Mouse (Mus musculus) thymus, adult 2 months (tissue): ENCODE data around the gene Agbl4. TPM values are rescaled to one million over a fixed set of nuclear protein-coding genes. Genes with fewer than 3 reads are reported as not detected.

Experiments
- DNase-seq: peaks from one replicate; pipeline ENCODE4 v3.0.0; 2021
- H3K27ac ChIP-seq: fragments of 200-500 bp; 2 replicates; pipeline ENCODE4 v1.5.1; 2012; ENCODE audit warnings: low read length, control low read depth; ENCODE audit not compliant: control insufficient read depth, insufficient read depth
- H3K27me3 ChIP-seq: fragments of 200-500 bp; 2 replicates; pipeline ENCODE4 v1.6.1; 2012; ENCODE audit warnings: mild to moderate bottlenecking, low read length, moderate library complexity, mixed read lengths; ENCODE audit not compliant: control insufficient read depth, insufficient read depth
- H3K36me3 ChIP-seq: fragments of 200-500 bp; 2 replicates; pipeline ENCODE4 v1.6.1; 2012; ENCODE audit warnings: mild to moderate bottlenecking, low read length, moderate library complexity; ENCODE audit not compliant: control insufficient read depth, insufficient read depth
- H3K4me1 ChIP-seq: fragments of 200-500 bp; replicated peaks from 2 replicates; pipeline ENCODE4 v1.6.1; 2012; ENCODE audit warnings: low read length; ENCODE audit not compliant: control insufficient read depth, insufficient read depth
- H3K4me3 ChIP-seq: fragments of 200-500 bp; 2 replicates; pipeline ENCODE4 v1.5.1; 2012; ENCODE audit warnings: mild to moderate bottlenecking, low read length, control low read depth, moderate library complexity; ENCODE audit not compliant: control insufficient read depth, insufficient read depth
- CTCF ChIP-seq: fragments of 200-500 bp; IDR thresholded peaks from 2 replicates; pipeline ENCODE4 v1.5.1; 2012; ENCODE audit warnings: mild to moderate bottlenecking, control low read depth, low read length, moderate library complexity, borderline replicate concordance; ENCODE audit not compliant: control insufficient read depth, poor library complexity, insufficient read depth; ENCODE audit errors: extremely low read depth
- POLR2A ChIP-seq: fragments of 200-500 bp; IDR thresholded peaks from 2 replicates; pipeline ENCODE4 v1.6.1; 2012; ENCODE audit warnings: mild to moderate bottlenecking, low read length, control low read depth, moderate library complexity; ENCODE audit not compliant: control insufficient read depth, poor library complexity, insufficient read depth; ENCODE audit errors: extremely low read depth
- WGBS: fragments of 180-500 bp; shearing (Covaris S2); methylation state at CpG from one replicate; pipeline ENCODE4 v1.1.7; 2018; 5-methylcytosine and 5-hydroxymethylcytosine counted together
- polyA plus RNA-seq: library from polyadenylated mRNA; depleted of rRNA; stranded (reverse); fragments of >200 nt; gene quantifications from 2 replicates; pipeline ENCODE4 v1.2.3, GENCODE M21; 2012

Gene Agbl4
- polyA plus RNA-seq, 1 experiment = 0.07 TPM

DNA sequence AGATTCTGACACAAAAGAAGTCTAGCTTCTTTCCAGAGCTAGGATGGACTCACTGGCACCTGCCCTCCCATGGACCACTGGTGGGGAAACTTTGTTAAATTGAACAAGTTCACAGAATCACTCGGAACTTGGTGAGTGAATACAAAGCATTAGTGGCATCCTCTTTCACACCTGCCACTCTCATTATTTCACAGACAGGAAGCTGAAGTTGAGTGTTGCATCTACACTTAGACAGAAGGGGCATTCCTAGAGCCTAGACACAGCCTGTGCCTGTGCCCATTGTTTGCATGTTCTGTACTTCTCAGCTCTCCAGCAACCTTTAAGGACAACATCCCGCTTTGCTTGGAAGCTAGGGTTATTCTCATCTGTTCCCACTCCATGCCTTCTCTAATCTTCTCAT lies 1107.5 kb downstream of the Agbl4 start:
- no peak for TF ChIP-seq POLR2A
- TF ChIP-seq CTCF = no peak
- Histone ChIP-seq H3K4me3 (no peak overlapping the region), H3K4me1 (no peaks in the 10 kb centered on the region), H3K36me3 (no peaks in the 10 kb centered on the region), H3K27me3 (no peaks in the 10 kb centered on the region), H3K27ac (no peak overlapping the region)
- DNase-seq = no peak
- WGBS = 92% methylated on average over 2 of the region's 2 CpGs

DNA sequence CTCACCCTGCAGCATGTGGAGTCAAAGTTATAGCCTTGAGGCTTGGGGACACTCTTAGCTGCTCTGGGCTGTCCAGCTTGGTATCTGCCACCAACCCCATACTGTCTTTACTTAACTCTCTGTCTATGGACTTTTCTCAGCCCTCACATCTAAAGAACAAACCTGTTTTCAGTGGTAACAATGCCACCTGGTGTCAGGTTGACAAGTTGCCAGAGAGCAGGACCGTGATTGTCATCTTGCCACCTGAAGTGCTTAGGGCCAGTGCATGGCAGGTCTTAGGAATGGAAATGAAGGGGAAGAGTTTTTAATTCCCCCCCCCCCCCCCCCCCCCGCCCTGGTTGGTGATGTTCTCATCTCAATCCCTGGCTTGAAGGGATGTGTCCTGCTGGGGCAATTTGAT lies 1112.7 kb downstream of the Agbl4 start:
- no peaks in the 10 kb centered on the region for H3K4me1 ChIP-seq
- DNase-seq = no peak
- H3K27ac ChIP-seq = no peak overlapping the region
- H3K36me3 ChIP-seq = no peaks in the 10 kb centered on the region
- no peak overlapping the region for H3K4me3 ChIP-seq
- TF ChIP-seq POLR2A (no peak), CTCF (no peak)
- WGBS = 33% methylated on average over 2 of the region's 2 CpGs
- no peaks in the 10 kb centered on the region for H3K27me3 ChIP-seq

DNA sequence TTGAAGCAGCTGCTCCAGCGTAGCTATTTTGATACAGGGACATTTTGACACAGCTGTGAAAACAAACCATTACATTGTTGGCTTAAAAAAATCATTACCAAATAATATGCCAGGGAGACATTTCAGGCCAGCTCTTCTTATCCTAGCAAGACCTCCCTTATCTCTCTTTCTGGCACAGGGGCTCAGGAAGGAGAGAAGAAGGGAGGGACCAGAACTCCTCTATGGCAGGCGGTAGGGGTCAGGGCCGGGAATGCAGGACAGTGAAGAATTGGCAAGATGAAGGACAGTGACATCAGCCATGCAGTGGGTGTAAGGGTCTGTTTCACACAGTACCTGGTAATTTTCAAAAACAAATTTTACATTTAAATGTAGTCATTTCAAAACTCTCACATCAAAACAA lies 1116.5 kb downstream of the Agbl4 start:
- no peaks in the 10 kb centered on the region for H3K27me3 ChIP-seq
- DNase-seq = no peak
- TF ChIP-seq POLR2A = no peak
- no peak for TF ChIP-seq CTCF
- WGBS = 82% methylated on average over 3 of the region's 3 CpGs
- no peaks in the 10 kb centered on the region for H3K36me3 ChIP-seq
- no peaks in the 10 kb centered on the region for H3K4me1 ChIP-seq
- H3K4me3 ChIP-seq = no peak overlapping the region
- no peak overlapping the region for H3K27ac ChIP-seq

DNA sequence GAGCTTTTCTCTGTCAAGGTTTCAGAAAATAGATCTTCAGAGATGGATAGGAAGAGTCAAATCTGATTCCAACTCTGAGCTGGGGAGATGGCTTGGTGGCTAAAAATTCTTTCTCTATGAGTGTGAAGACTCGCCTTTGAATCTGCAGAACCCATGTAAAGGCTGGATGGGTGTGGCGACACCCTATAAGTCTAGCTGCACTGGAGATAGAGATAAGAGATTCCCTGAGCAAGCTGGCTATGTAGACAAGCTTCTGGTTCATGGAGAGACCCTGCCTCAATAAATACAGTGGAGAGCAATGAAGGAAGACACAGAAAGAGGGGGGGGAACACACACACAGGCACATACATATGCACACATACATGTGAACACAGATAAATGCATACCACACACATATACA lies 1118.7 kb downstream of the Agbl4 start:
- no peak overlapping the region for H3K27ac ChIP-seq
- no peak for TF ChIP-seq POLR2A
- H3K27me3 ChIP-seq = no peaks in the 10 kb centered on the region
- DNase-seq = no peak
- no peaks in the 10 kb centered on the region for H3K4me1 ChIP-seq
- no peak overlapping the region for H3K4me3 ChIP-seq
- 99% methylated on average over 2 of the region's 2 CpGs for WGBS
- H3K36me3 ChIP-seq = no peaks in the 10 kb centered on the region

DNA sequence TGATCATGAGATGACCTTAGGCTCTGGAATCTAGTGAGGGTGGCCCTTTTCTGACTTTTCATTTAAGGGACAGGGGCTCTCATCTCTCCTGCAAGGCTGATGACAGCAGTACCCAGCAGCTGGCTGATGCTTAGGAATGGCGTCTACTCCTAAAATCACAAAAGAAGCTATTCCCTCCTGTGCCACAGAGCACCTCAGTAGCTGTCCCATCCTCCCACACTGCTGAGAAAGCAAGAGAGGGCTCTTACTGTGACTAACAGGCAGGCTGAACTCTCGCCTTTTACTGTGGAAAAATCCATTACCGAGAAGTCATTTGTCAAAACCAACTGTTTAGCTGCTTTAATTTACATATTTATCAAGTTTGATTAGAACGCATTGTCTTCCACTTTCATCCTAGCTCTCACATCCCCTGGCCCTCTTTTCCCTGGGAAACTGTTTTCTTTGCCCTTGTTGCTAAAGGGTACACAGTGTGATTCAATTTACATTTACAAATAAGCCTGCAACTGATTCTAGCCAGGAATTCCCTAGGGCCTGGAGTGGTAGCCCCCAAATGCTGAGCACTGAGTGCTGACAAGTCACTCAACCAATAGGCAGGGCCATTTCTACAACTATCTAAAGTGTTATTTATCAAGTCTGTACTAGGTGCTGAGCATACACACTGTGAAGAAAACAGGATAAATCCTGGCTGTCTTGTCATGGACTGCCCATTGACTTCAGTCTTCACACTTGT lies 1119.8 kb downstream of the Agbl4 start:
- DNase-seq = no peak
- 88% methylated on average over 4 of the region's 4 CpGs for WGBS

DNA sequence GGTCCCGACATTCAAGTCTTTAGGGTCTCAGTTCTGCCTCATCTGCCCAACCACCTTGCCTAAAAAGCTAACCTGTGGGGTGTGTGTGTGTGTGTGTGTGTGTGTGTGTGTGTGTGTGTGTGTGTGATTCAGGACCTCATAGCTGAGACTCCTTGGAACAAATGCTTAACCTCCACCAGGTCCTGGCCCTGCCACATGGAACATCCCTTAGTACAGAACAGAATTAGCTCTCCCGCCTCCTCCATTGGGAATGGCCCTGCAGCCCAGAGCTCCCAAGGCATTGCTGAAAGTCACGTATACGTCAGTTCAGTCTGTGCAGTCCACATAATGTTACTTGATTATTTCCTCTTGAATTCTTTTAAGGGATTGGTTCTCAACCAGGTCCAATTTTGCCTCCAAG lies 1120.7 kb downstream of the Agbl4 start:
- Histone ChIP-seq H3K27ac (no peak overlapping the region), H3K4me1 (no peaks in the 10 kb centered on the region), H3K27me3 (no peaks in the 10 kb centered on the region), H3K36me3 (no peaks in the 10 kb centered on the region), H3K4me3 (no peak overlapping the region)
- TF ChIP-seq POLR2A = no peak
- TF ChIP-seq CTCF = no peak
- WGBS = 95% methylated on average over 4 of the region's 4 CpGs
- no peak for DNase-seq

More for the DNA sequence above, 1119.8 kb downstream of the Agbl4 start:
- TF ChIP-seq CTCF = no peak
- TF ChIP-seq POLR2A = no peak
- no peaks in the 10 kb centered on the region for H3K4me1 ChIP-seq
- no peaks in the 10 kb centered on the region for H3K27me3 ChIP-seq
- H3K36me3 ChIP-seq = no peaks in the 10 kb centered on the region
- no peak overlapping the region for H3K4me3 ChIP-seq
- H3K27ac ChIP-seq = no peak overlapping the region

DNA sequence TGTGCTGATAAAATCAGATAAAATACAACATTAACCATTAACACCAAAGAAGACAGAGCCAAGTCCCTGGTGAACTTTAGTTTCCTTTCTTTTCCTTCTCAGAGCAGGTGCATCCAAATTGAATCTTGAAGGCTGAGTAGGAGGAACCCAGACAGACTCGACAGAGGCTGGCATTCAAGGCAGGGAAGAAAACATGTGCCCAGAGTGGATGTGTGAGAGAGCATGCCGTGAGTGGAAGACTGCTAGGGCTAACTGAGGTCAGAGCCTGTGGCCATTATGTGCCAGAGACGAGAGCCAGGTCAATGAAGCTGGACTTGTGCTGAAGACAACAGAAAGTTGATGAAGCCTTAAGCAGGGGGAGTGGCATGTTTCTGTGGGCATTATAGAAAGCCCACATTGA lies 1121.8 kb downstream of the Agbl4 start:
- Histone ChIP-seq H3K36me3 (no peaks in the 10 kb centered on the region), H3K27ac (no peak overlapping the region), H3K4me3 (no peak overlapping the region), H3K4me1 (no peaks in the 10 kb centered on the region), H3K27me3 (no peaks in the 10 kb centered on the region)
- DNase-seq = no peak
- WGBS = 82% methylated on average over 3 of the region's 3 CpGs
- TF ChIP-seq POLR2A (no peak), CTCF (no peak)
